In the genomic region with DNA sequence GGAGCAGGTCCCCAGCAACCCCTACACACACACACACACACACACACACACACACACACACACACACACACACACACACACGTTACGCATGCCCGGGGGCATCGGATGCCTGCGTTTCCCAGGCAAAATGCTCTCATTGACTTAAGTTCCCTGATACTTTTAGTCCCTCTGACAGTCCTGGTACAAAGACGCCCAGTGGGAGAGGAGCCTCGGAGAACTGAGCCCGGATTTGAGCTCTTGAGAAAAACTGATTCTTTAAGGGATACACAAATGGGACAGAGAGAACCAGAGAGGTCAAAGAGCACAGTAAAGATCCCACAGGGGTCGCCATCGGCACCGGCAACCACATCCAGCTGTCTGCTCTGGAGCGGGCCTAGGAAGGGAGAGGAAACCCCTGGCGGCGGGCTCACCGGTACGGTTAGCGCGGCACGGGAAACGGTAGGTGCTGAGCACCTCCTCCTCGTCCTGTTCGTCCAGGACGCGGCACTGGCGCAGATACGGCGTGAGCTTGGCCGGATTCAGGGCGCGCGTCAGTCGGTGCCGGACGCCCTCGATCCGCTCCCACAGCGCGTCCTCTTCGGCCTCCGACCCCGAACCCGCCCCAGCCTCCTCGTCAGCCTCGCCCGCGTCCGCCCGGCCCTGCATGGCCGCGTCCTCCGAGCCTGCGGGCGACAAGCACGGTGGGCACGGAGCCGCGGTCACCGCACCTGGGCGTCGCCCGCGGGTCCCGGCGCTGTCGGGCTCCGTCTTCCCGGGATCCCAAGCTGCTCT, we compare ENCODE assay signal across 1 mouse cellular context.
TF ChIP-seq lines count a peak whose summit lies in the region.

No protein-coding gene starts in this region.

TF ChIP-seq in CH12.LX, 34 proteins besides CTCF, POLR2A, EP300 and RAD21:
- TF ChIP-seq SMC3 (IDR thresholded peaks at IDR 0.05; ENCODE audit: low read depth, low read length) = no peak
- TF ChIP-seq PAX5 (IDR thresholded peaks at IDR 0.05; ENCODE audit: low read length) = no peak
- no peak for TF ChIP-seq CHD1 (IDR thresholded peaks at IDR 0.05; ENCODE audit: low read depth, low read length)
- TF ChIP-seq MAFK (IDR thresholded peaks at IDR 0.05; ENCODE audit: insufficient replicate concordance, low read length) = no peak
- no peak for TF ChIP-seq TCF12 (IDR thresholded peaks at IDR 0.05; ENCODE audit: low read depth, low read length)
- TF ChIP-seq JUN (IDR thresholded peaks at IDR 0.05; ENCODE audit: insufficient read depth, low read depth, low read length) = no peak
- no peak for TF ChIP-seq ZNF384 (IDR thresholded peaks at IDR 0.05; ENCODE audit: low read depth, low read length)
- no peak for TF ChIP-seq MXI1 (IDR thresholded peaks at IDR 0.05; ENCODE audit: low read depth, low read length)
- TF ChIP-seq SIN3A (IDR thresholded peaks at IDR 0.05; ENCODE audit: low read length) = no peak
- TF ChIP-seq ZKSCAN1 (IDR thresholded peaks at IDR 0.05; ENCODE audit: borderline replicate concordance, low read depth, low read length) = no peak
- TF ChIP-seq POLR2AphosphoS2 (IDR thresholded peaks at IDR 0.05; ENCODE audit: low read depth, low read length) = no peak
- no peak for TF ChIP-seq USF1 (IDR thresholded peaks at IDR 0.05; ENCODE audit: low read depth, low read length)
- TF ChIP-seq MYC (IDR thresholded peaks at IDR 0.05; ENCODE audit: low read depth, low read length) = no peak
- no peak for TF ChIP-seq RCOR1 (conservative IDR thresholded peaks at IDR 0.05; ENCODE audit: low read depth, low read length)
- TF ChIP-seq JUND (conservative IDR thresholded peaks at IDR 0.05; ENCODE audit: low read depth, low read length) = no peak
- no peak for TF ChIP-seq USF2 (conservative IDR thresholded peaks at IDR 0.05; ENCODE audit: low read depth, low read length)
- no peak for TF ChIP-seq ELF1 (IDR thresholded peaks at IDR 0.05; ENCODE audit: low read depth, low read length)
- no peak for TF ChIP-seq BHLHE40 (IDR thresholded peaks at IDR 0.05; ENCODE audit: low read depth, low read length)
- no peak for TF ChIP-seq HCFC1 (IDR thresholded peaks at IDR 0.05; ENCODE audit: low read depth, low read length)
